Mouse (Mus musculus): ENCODE measurements around the gene Prdm1. TPM values are rescaled to one million over a fixed set of nuclear protein-coding genes. Genes with fewer than 3 reads are reported as not detected.

Prdm1 gene
- polyA plus RNA-seq, 1 experiment = 0.29 TPM

DNA sequence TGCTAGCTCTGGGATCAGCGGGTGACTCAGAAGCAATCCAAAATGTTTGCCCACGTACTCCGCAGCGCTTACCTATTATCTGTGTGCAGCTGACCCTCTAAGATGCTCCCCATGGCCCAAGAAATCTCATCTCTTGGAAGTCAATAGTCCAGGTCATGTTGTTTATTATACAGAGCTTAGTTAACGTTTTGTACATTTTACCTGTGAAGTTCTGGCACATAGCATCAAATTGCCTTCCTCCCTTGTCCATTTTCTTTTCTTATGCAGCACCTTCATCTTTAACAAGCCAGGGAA lies 1.7 kb upstream of the Prdm1 start:
- WGBS = 11% methylated on average over 5 of the region's 5 CpGs
- no peak for TF ChIP-seq CTCF (IDR thresholded peaks at IDR 0.05; ENCODE audit: borderline replicate concordance, insufficient read depth, low read depth, low read length)
- TF ChIP-seq POLR2A (IDR thresholded peaks at IDR 0.05; ENCODE audit: borderline replicate concordance, insufficient read depth, low read length) = no peak
- no peaks in the 10 kb centered on the region for H3K4me1 ChIP-seq (ENCODE audit: control insufficient read depth, insufficient read depth, low read length)
- H3K27me3 ChIP-seq (ENCODE audit: control insufficient read depth, insufficient read depth, low read length) = peaks cover 7% of the 10 kb centered on the region; the same call in 1 of the 2 replicates
- DNase-seq = no peak
- no peak overlapping the region for H3K27ac ChIP-seq (ENCODE audit: insufficient read depth, low read length)
- no peak overlapping the region for H3K4me3 ChIP-seq (replicated peaks; ENCODE audit: insufficient read depth, low read depth, low read length)

DNA sequence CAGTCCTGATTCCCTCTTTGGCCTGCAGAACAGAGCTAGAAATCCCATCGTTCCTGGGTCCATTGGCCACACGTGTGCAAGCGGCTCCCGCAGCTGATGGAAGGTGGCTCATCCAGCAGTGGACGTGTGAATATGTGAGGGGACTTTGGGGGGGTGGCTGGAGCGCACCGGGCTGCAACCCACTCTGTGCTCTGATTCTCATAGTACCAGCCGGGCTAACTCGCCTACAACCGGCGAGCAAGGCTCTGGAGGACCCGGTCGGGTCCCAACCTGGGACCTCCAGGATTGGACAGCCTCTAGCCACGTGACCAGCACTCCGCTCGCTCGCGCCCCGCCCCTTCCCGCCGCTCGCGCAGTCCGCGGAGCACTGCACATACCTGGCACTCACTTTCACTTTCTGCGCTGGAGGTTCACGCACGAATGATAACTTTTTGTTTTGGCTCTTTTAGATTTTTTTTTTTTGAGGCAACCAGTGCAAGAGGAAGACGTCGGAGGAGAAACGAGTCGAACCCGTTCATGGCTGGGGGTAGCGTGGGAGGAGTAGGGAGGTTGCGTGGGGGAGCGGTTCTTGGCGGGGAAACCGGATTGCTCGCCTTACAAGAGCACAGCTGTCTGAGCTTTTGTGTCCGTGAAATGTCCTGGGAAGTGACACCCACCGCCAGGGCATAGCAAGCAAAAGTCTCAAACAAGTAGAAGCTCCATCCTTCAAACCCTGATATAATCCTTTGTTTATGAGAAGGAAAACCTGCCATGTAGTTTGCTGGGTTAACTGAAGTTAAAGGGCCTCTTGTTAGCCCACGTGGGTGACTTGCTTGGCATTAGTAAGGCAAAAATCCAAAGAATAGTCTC lies 1.1 kb upstream of the Prdm1 start:
- Histone ChIP-seq H3K4me3 (replicated peaks; ENCODE audit: insufficient read depth, low read depth, low read length) (peak overlapping the region; percentile 70), H3K27ac (ENCODE audit: insufficient read depth, low read length) (no peak overlapping the region), H3K27me3 (ENCODE audit: control insufficient read depth, insufficient read depth, low read length) (peaks cover 7% of the 10 kb centered on the region; the same call in 1 of the 2 replicates), H3K4me1 (ENCODE audit: control insufficient read depth, insufficient read depth, low read length) (no peaks in the 10 kb centered on the region)
- under 1% methylated on average over 42 of the region's 42 CpGs for WGBS
- peak; percentile 48 to 62 for DNase-seq
- no peak for TF ChIP-seq POLR2A (IDR thresholded peaks at IDR 0.05; ENCODE audit: borderline replicate concordance, insufficient read depth, low read length)
- no peak for TF ChIP-seq CTCF (IDR thresholded peaks at IDR 0.05; ENCODE audit: borderline replicate concordance, insufficient read depth, low read depth, low read length)

DNA sequence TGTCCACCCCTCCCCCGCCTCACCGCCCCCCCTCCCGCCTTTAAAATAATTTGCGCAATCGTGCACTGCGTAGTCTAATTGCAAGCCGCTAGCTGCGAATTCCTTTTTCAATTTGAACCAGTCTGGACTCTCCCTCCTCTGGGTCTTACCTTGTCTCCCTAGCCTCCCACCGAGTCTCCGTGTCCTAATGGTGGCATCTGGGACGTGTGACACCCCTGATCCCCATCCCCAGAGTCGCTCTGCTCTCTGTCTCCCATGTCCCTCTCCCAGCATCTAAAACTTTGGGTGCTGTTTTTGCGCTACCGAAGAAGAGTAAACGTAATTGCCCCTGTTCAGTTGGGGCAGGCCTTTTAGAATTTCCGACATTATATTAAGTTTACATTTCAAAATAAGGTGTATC lies 650 bp downstream of the Prdm1 start:
- no peak overlapping the region for H3K4me3 ChIP-seq (replicated peaks; ENCODE audit: insufficient read depth, low read depth, low read length)
- H3K27me3 ChIP-seq (ENCODE audit: control insufficient read depth, insufficient read depth, low read length) = peaks cover 7% of the 10 kb centered on the region; the same call in 1 of the 2 replicates
- no peak overlapping the region for H3K27ac ChIP-seq (ENCODE audit: insufficient read depth, low read length)
- no peaks in the 10 kb centered on the region for H3K4me1 ChIP-seq (ENCODE audit: control insufficient read depth, insufficient read depth, low read length)
- WGBS = 3% methylated on average over 16 of the region's 16 CpGs
- no peak for TF ChIP-seq POLR2A (IDR thresholded peaks at IDR 0.05; ENCODE audit: borderline replicate concordance, insufficient read depth, low read length)
- TF ChIP-seq CTCF (IDR thresholded peaks at IDR 0.05; ENCODE audit: borderline replicate concordance, insufficient read depth, low read depth, low read length) = no peak
- DNase-seq = peak in 1 of 2 experiments; percentile 9

- H3K27me3 ChIP-seq (ENCODE audit: control insufficient read depth, insufficient read depth, low read length) = peaks cover 7% of the 10 kb centered on the region; the same call in 1 of the 2 replicates
- no peak for TF ChIP-seq POLR2A (IDR thresholded peaks at IDR 0.05; ENCODE audit: borderline replicate concordance, insufficient read depth, low read length)
- WGBS = 3% methylated on average over 31 of the region's 31 CpGs
- H3K4me1 ChIP-seq (ENCODE audit: control insufficient read depth, insufficient read depth, low read length) = no peaks in the 10 kb centered on the region
- peak in 1 of 2 experiments; percentile 29 for DNase-seq
- H3K4me3 ChIP-seq (replicated peaks; ENCODE audit: insufficient read depth, low read depth, low read length) = no peak overlapping the region
- no peak overlapping the region for H3K27ac ChIP-seq (ENCODE audit: insufficient read depth, low read length)
These were observed 1.3 kb downstream of the Prdm1 start for GRCm38 (mm10) chr10:44526751-44527591.

GRCm38 (mm10) chr10:44520189-44520588 lies 8.1 kb downstream of the Prdm1 start:
- WGBS = 59% methylated on average over 6 of the region's 6 CpGs
- Histone ChIP-seq H3K27ac (ENCODE audit: insufficient read depth, low read length) (no peak overlapping the region), H3K27me3 (ENCODE audit: control insufficient read depth, insufficient read depth, low read length) (no peaks in the 10 kb centered on the region), H3K4me1 (ENCODE audit: control insufficient read depth, insufficient read depth, low read length) (no peaks in the 10 kb centered on the region), H3K4me3 (replicated peaks; ENCODE audit: insufficient read depth, low read depth, low read length) (no peak overlapping the region)
- no peak for TF ChIP-seq POLR2A (IDR thresholded peaks at IDR 0.05; ENCODE audit: borderline replicate concordance, insufficient read depth, low read length)
- TF ChIP-seq CTCF (IDR thresholded peaks at IDR 0.05; ENCODE audit: borderline replicate concordance, insufficient read depth, low read depth, low read length) = no peak
- no peak for DNase-seq

DNA sequence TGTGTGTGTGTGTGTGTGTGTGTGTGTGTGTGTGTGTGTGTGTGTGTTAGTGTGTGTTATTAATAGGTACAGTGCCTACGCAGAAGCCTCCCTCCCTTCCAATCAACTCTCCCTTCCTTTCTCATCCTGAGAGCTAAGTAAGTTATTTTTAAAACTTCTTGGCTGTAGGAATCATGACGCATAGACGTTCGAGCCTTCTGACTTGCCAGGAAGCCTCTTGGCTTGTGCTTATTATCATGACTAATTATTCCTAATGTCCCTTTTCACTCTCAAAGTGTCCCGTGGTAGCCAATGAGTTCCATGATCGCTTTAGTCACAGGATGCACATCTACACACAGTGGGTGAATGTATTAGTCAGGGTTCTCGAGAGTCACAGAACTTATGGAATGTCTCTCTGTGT lies 9.7 kb downstream of the Prdm1 start:
- no peak for DNase-seq
- no peaks in the 10 kb centered on the region for H3K27me3 ChIP-seq (ENCODE audit: control insufficient read depth, insufficient read depth, low read length)
- no peak overlapping the region for H3K4me3 ChIP-seq (replicated peaks; ENCODE audit: insufficient read depth, low read depth, low read length)
- no peak overlapping the region for H3K27ac ChIP-seq (ENCODE audit: insufficient read depth, low read length)
- no peaks in the 10 kb centered on the region for H3K4me1 ChIP-seq (ENCODE audit: control insufficient read depth, insufficient read depth, low read length)
- TF ChIP-seq CTCF (IDR thresholded peaks at IDR 0.05; ENCODE audit: borderline replicate concordance, insufficient read depth, low read depth, low read length) = no peak
- TF ChIP-seq POLR2A (IDR thresholded peaks at IDR 0.05; ENCODE audit: borderline replicate concordance, insufficient read depth, low read length) = no peak
- WGBS = 58% methylated on average over 7 of the region's 7 CpGs

DNA sequence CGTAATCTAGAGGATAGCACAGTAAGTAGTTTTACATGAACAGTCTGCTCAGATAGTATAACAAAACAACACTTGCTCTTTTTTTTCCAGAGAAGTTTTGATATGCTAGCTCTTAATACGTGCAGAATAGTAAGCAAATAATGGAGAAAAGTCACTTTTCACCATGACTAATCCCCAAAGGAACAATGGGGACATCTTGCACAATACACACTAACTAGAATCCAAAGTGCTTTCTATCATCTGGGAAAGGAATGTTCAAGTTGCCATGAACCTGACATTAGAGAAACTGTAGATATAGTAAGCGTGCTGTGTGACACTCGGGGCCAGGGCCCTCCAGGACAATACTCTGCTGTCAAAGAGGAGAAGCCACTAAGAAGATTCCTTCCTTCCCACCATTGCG lies 15.2 kb downstream of the Prdm1 start:
- WGBS = 85% methylated on average over 5 of the region's 5 CpGs
- Histone ChIP-seq H3K4me3 (replicated peaks; ENCODE audit: insufficient read depth, low read depth, low read length) (no peak overlapping the region), H3K4me1 (ENCODE audit: control insufficient read depth, insufficient read depth, low read length) (no peaks in the 10 kb centered on the region), H3K27me3 (ENCODE audit: control insufficient read depth, insufficient read depth, low read length) (no peaks in the 10 kb centered on the region), H3K27ac (ENCODE audit: insufficient read depth, low read length) (no peak overlapping the region)
- no peak for DNase-seq
- TF ChIP-seq POLR2A (IDR thresholded peaks at IDR 0.05; ENCODE audit: borderline replicate concordance, insufficient read depth, low read length) = no peak
- TF ChIP-seq CTCF (IDR thresholded peaks at IDR 0.05; ENCODE audit: borderline replicate concordance, insufficient read depth, low read depth, low read length) = no peak

Data from cerebellum, adult 2 months (tissue).